Mouse (Mus musculus): Measurements from ENCODE around the gene Tstd3. TPM values are rescaled to one million over a fixed set of nuclear protein-coding genes. Genes with fewer than 3 reads are reported as not detected.

Gene Tstd3
- total RNA-seq, 2 experiments from 2014 or later: 10.8 to 15.1 TPM

GRCm38 (mm10) chr4:21726912-21727614 lies 39.9 kb downstream of the Tstd3 start:
- intact Hi-C loops (cut with DNase I): loop anchor here (2.0 to 5.0 kb wide), 2 partner anchors 50 to 88 kb away; no protein-coding TSS in a partner anchor
- Histone ChIP-seq H3K4me3 (peak overlapping the region; percentile 86), H3K27ac (peak overlapping the region; percentile 88)
- DNase-seq: peak; percentile 32
- TF ChIP-seq CTCF (IDR thresholded peaks at IDR 0.05): peak; percentile 68

DNA sequence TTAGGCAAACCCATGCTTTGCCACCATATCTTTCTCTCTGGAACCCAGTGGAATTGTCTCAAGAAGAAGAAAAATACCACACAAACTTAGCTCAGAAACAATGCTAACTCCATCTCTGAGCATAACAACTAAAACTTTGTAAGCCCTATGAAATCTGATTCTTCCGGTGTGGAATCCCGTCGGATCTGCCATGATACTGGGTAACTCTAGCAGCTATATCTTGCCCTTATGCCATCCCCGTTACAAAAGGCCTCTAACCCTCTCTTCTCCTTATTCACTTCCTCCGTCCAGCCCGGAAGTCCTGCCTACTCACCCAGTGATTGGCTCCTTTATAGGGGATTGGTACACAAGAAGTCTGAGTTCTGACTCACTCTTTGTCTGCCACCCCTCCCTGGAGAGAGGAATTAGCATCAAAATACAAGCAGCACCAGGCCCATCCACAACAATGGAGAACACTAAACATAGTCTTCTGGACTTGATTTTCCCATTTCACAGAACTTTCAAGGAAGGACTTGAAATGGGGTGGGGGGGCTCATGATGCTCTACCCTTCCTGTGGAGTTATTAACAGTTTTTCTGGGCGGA lies 44.2 kb downstream of the Tstd3 start:
- intact Hi-C loops (cut with DNase I): no loop called here
- no peak for DNase-seq
- no peak for TF ChIP-seq CTCF (IDR thresholded peaks at IDR 0.05)

DNA sequence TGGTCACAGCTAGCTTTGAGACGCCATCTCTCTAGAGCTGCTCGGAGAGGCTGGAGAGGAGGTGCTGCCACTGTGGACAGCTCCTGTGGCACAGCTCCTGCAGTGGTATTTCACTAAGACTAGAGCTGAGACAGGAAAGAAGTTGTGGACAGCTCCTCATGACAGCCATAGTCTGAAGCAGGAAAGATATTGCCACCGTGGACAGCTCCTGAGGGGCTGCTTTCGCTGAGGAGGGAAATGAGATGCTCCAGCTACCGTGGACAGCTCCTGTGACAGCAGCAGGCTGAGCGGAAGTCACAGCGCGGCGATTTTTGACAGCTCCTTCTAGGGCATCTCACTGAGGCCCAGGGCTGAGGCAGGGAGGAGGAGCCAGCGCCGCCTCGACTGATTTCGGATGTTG lies 54.9 kb downstream of the Tstd3 start:
- DNase-seq: peak; percentile 78
- Histone ChIP-seq H3K27ac (no peak overlapping the region), H3K4me3 (no peak overlapping the region)
- TF ChIP-seq CTCF (IDR thresholded peaks at IDR 0.05): no peak
- intact Hi-C loops (cut with DNase I): no loop called here

More for the DNA sequence above, 44.2 kb downstream of the Tstd3 start:
- Histone ChIP-seq H3K4me3 (no peak overlapping the region), H3K27ac (no peak overlapping the region)

Other genes starting within 250 kb of the Tstd3 start
- gene Prdm13, start 81.2 kb downstream of the Tstd3 start, total RNA-seq (2021): not detected
- 10 to 100 TPM; 10.1 to 11.8 TPM for gene Ccnc, start 39.5 kb downstream of the Tstd3 start, total RNA-seq (2021)
- 10 to 100 TPM; 21.2 to 22.3 TPM for gene Usp45, start 56 bp downstream of the Tstd3 start, total RNA-seq (2021)
- gene Pnisr, start 80.4 kb upstream of the Tstd3 start, total RNA-seq (2021): 10 to 100 TPM; 48.9 to 49.2 TPM
- 10 to 100 TPM; 12.3 to 22.2 TPM for gene Coq3, start 112.5 kb upstream of the Tstd3 start, total RNA-seq (2021)
- gene Faxc, start 164.1 kb upstream of the Tstd3 start, total RNA-seq (2021): under 1 TPM; 0.89 to 0.98 TPM

All from gastrocnemius, adult 2 months (tissue).